Mouse (Mus musculus): ENCODE results near the gene Gstt1. TPM values are rescaled to one million over a fixed set of nuclear protein-coding genes. Genes with fewer than 3 reads are reported as not detected.
A peak's percentile ranks its signal among the peaks of the same experiment; 100 is the strongest.

Gene Gstt1
- polyA plus RNA-seq, 1 experiment from 2014 or later = 7.4 TPM

DNA sequence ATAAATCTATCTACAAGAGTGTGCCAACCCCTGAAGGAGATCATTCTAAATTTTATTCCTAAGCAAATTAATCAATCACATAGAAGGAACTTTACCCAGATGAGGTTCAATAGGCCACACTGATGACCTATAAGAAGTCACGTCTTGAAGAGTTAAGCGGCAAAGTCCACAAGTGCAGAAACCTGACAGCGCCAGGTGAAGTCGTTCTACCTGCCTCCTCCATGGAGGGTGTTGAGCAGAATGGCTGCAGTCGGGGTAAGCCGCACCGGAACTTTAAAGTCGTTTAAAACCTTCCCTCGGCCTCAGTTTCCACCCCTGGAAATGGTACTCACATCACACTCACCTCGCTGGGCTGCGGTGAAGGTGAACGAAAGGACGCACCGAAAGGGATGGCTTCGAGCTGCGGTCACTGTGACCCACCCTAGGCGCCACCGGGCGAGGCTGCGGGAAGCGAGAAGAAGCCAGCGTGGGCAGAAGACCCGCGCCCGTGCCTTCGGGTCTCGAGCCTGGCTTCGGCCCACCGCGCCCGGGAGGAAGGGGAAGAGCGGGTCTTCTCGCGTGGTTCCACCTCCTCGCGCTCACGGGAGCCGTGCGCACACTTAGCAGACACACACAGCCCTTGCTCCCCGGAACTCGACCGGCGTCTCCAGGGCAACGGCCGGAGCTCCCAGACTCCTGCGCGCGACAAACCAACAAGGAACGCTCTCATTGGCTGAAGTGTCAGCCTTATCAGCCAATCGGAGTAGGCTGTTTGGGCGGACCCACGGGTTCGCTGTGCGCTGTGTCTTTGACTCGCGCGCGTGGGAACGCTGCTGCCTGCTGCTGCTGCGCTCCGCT is 34.5 kb downstream of the Gstt1 start, which contains the start of gene Cabin1:
TSS of gene Cabin1 (minus strand) at position 660 of the 837 bp plus-strand sequence.
- Histone ChIP-seq H3K4me3 (peak within 1 kb of the TSS; percentile 99), H3K9ac (peak within 1 kb of the TSS; percentile 88), H3K4me2 (peak within 1 kb of the TSS; percentile 85), H3K9me3 (replicated peaks) (no peaks in the 10 kb centered on the region), H3K36me3 (0 out of 2 replicates have a peak, but pooled peaks cover 9% of the 10 kb centered on the region), H3K27me3 (no peaks in the 10 kb centered on the region), H3K27ac (peak within 1 kb of the TSS; percentile 70), H3K4me1 (replicated peaks) (peaks cover 17% of the 10 kb centered on the region)
- WGBS = under 1% methylated on average over 61 of the region's 61 CpGs
- peak; percentile 99 for ATAC-seq (replicated peaks; ENCODE audit: insufficient number of reproducible peaks, insufficient read depth, low FRiP score, low read depth)

- no peak overlapping the region for H3K9ac ChIP-seq
- H3K36me3 ChIP-seq = peaks cover 15% of the 10 kb centered on the region; the same call in 1 of the 2 replicates
- no peak overlapping the region for H3K27ac ChIP-seq
- H3K4me3 ChIP-seq = no peak overlapping the region
- no peak overlapping the region for H3K4me2 ChIP-seq
- H3K9me3 ChIP-seq (replicated peaks) = no peaks in the 10 kb centered on the region
- H3K4me1 ChIP-seq (replicated peaks) = peaks cover 17% of the 10 kb centered on the region
- ATAC-seq (replicated peaks; ENCODE audit: insufficient number of reproducible peaks, insufficient read depth, low FRiP score, low read depth) = no peak
- no peaks in the 10 kb centered on the region for H3K27me3 ChIP-seq
- WGBS = 85% methylated on average over 3 of the region's 3 CpGs
These were observed 36.0 kb downstream of the Gstt1 start for GRCm38 (mm10) chr10:75762413-75762812.

GRCm38 (mm10) chr10:75760311-75760710 is 38.1 kb downstream of the Gstt1 start:
- 95% methylated on average over 3 of the region's 3 CpGs for WGBS

DNA sequence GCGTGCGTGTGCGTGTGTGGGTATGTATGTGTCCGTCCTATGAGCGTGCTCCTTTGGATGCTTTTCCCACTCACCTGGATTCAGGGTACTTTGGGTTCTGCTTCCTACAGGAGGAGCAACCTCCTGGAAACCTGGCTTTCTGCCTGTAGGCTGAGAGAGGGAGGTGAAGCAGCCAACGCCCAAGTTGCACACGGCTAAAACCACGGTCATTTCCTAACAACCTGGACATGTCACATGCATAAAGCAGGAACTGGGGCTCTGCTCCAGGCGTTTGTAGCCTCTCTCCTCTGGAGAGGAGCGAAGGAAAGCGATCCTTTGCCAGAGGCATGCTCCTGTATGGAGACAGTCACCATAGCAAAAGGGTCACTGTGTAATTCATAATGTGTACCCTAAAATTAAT is 41.7 kb downstream of the Gstt1 start:
- no peak for ATAC-seq (replicated peaks; ENCODE audit: insufficient number of reproducible peaks, insufficient read depth, low FRiP score, low read depth)
- no peak overlapping the region for H3K27ac ChIP-seq
- peaks cover 56% of the 10 kb centered on the region for H3K36me3 ChIP-seq

More at GRCm38 (mm10) chr10:75760311-75760710, 38.1 kb downstream of the Gstt1 start:
- H3K4me3 ChIP-seq = no peak overlapping the region
- H3K4me2 ChIP-seq = no peak overlapping the region
- H3K36me3 ChIP-seq = peaks cover 21% of the 10 kb centered on the region; the same call in 1 of the 2 replicates
- no peaks in the 10 kb centered on the region for H3K9me3 ChIP-seq (replicated peaks)
- H3K4me1 ChIP-seq (replicated peaks) = peaks cover 17% of the 10 kb centered on the region
- ATAC-seq (replicated peaks; ENCODE audit: insufficient number of reproducible peaks, insufficient read depth, low FRiP score, low read depth) = no peak
- H3K27ac ChIP-seq = no peak overlapping the region
- H3K9ac ChIP-seq = no peak overlapping the region
- no peaks in the 10 kb centered on the region for H3K27me3 ChIP-seq

GRCm38 (mm10) chr10:75744017-75744416 is 54.4 kb downstream of the Gstt1 start:
- H3K27ac ChIP-seq = no peak overlapping the region
- WGBS = 43% methylated on average over 3 of the region's 3 CpGs
- ATAC-seq (replicated peaks; ENCODE audit: insufficient number of reproducible peaks, insufficient read depth, low FRiP score, low read depth) = peak; percentile 50; the same call in 1 of the 2 replicates
- no peaks in the 10 kb centered on the region for H3K27me3 ChIP-seq
- no peak overlapping the region for H3K4me3 ChIP-seq
- H3K4me2 ChIP-seq = no peak overlapping the region
- no peaks in the 10 kb centered on the region for H3K4me1 ChIP-seq (replicated peaks)
- H3K36me3 ChIP-seq = peaks cover 77% of the 10 kb centered on the region
- no peaks in the 10 kb centered on the region for H3K9me3 ChIP-seq (replicated peaks)
- H3K9ac ChIP-seq = no peak overlapping the region

More for the DNA sequence above, 41.7 kb downstream of the Gstt1 start:
- no peaks in the 10 kb centered on the region for H3K4me1 ChIP-seq (replicated peaks)
- no peaks in the 10 kb centered on the region for H3K9me3 ChIP-seq (replicated peaks)
- H3K4me2 ChIP-seq = no peak overlapping the region
- H3K9ac ChIP-seq = no peak overlapping the region
- 90% methylated on average over 11 of the region's 11 CpGs for WGBS
- H3K4me3 ChIP-seq = no peak overlapping the region
- H3K27me3 ChIP-seq = no peaks in the 10 kb centered on the region

- H3K4me2 ChIP-seq = no peak overlapping the region
- 90% methylated on average over 12 of the region's 12 CpGs for WGBS
- no peaks in the 10 kb centered on the region for H3K4me1 ChIP-seq (replicated peaks)
- no peaks in the 10 kb centered on the region for H3K27me3 ChIP-seq
- ATAC-seq (replicated peaks; ENCODE audit: insufficient number of reproducible peaks, insufficient read depth, low FRiP score, low read depth) = no peak
- H3K9ac ChIP-seq = no peak overlapping the region
- no peak overlapping the region for H3K4me3 ChIP-seq
- no peaks in the 10 kb centered on the region for H3K9me3 ChIP-seq (replicated peaks)
- H3K36me3 ChIP-seq = peaks cover 77% of the 10 kb centered on the region
- H3K27ac ChIP-seq = no peak overlapping the region
These were observed 55.0 kb downstream of the Gstt1 start for GRCm38 (mm10) chr10:75743369-75743768.

- no peaks in the 10 kb centered on the region for H3K27me3 ChIP-seq
- H3K4me2 ChIP-seq = no peak overlapping the region
- no peak overlapping the region for H3K27ac ChIP-seq
- 92% methylated on average over 3 of the region's 3 CpGs for WGBS
- no peaks in the 10 kb centered on the region for H3K4me1 ChIP-seq (replicated peaks)
- peaks cover 74% of the 10 kb centered on the region for H3K36me3 ChIP-seq
- no peak overlapping the region for H3K9ac ChIP-seq
- H3K4me3 ChIP-seq = no peak overlapping the region
- no peaks in the 10 kb centered on the region for H3K9me3 ChIP-seq (replicated peaks)
- no peak for ATAC-seq (replicated peaks; ENCODE audit: insufficient number of reproducible peaks, insufficient read depth, low FRiP score, low read depth)
These were observed 57.5 kb downstream of the Gstt1 start for GRCm38 (mm10) chr10:75740866-75741265.

Other genes with a start within 250 kb of the Gstt1 start
- 1.7 and 2.2 TPM in 2 replicates for gene Lrrc75b, start 238.3 kb downstream of the Gstt1 start, polyA plus RNA-seq (2015; fragmentation: Nextera tagmentation; extraction: Ambion mirVana)
- gene Ggt1, start 237.0 kb downstream of the Gstt1 start, polyA plus RNA-seq (2015; fragmentation: Nextera tagmentation; extraction: Ambion mirVana) = 0.48 and 0.86 TPM in 2 replicates
- 7.5 and 9.5 TPM in 2 replicates for gene Ggt5, start 209.2 kb downstream of the Gstt1 start, polyA plus RNA-seq (2015; fragmentation: Nextera tagmentation; extraction: Ambion mirVana)
- gene Susd2, start 154.6 kb downstream of the Gstt1 start, polyA plus RNA-seq (2015; fragmentation: Nextera tagmentation; extraction: Ambion mirVana) = 11.0 and 15.7 TPM in 2 replicates
- gene Cabin1, start 34.2 kb downstream of the Gstt1 start, polyA plus RNA-seq (2015; fragmentation: Nextera tagmentation; extraction: Ambion mirVana) = 25.2 and 26.7 TPM in 2 replicates
- 40.0 and 40.9 TPM in 2 replicates for gene Ddt, start 25.2 kb downstream of the Gstt1 start, polyA plus RNA-seq (2015; fragmentation: Nextera tagmentation; extraction: Ambion mirVana)
- gene Gm20441, start 17.6 kb downstream of the Gstt1 start, polyA plus RNA-seq (2015; fragmentation: Nextera tagmentation; extraction: Ambion mirVana) = not detected in 2 replicates
- gene Gstt3, start 17.2 kb downstream of the Gstt1 start, polyA plus RNA-seq (2015; fragmentation: Nextera tagmentation; extraction: Ambion mirVana) = 4.4 and 8.3 TPM in 2 replicates
- gene Gstt4, start 24.0 kb upstream of the Gstt1 start, polyA plus RNA-seq (2015; fragmentation: Nextera tagmentation; extraction: Ambion mirVana) = not detected in 2 replicates
- 10.4 and 16.3 TPM in 2 replicates for gene Gstt2, start 38.8 kb upstream of the Gstt1 start, polyA plus RNA-seq (2015; fragmentation: Nextera tagmentation; extraction: Ambion mirVana)
- 1,758 and 1,798 TPM in 2 replicates for gene Mif, start 61.7 kb upstream of the Gstt1 start, polyA plus RNA-seq (2015; fragmentation: Nextera tagmentation; extraction: Ambion mirVana)
- 1.4 and 1.9 TPM in 2 replicates for gene Derl3, start 94.8 kb upstream of the Gstt1 start, polyA plus RNA-seq (2015; fragmentation: Nextera tagmentation; extraction: Ambion mirVana)
- 93.7 and 118 TPM in 2 replicates for gene Smarcb1, start 123.0 kb upstream of the Gstt1 start, polyA plus RNA-seq (2015; fragmentation: Nextera tagmentation; extraction: Ambion mirVana)
- gene Chchd10, start 134.5 kb upstream of the Gstt1 start, polyA plus RNA-seq (2015; fragmentation: Nextera tagmentation; extraction: Ambion mirVana) = 530 and 565 TPM in 2 replicates
- gene Mmp11, start 137.9 kb upstream of the Gstt1 start, polyA plus RNA-seq (2015; fragmentation: Nextera tagmentation; extraction: Ambion mirVana) = 25.6 and 38.1 TPM in 2 replicates
- 0.68 and 0.71 TPM in 2 replicates for gene Gm867, start 142.1 kb upstream of the Gstt1 start, polyA plus RNA-seq (2015; fragmentation: Nextera tagmentation; extraction: Ambion mirVana)
- 0.32 and 0.35 TPM in 2 replicates for gene Vpreb3, start 144.5 kb upstream of the Gstt1 start, polyA plus RNA-seq (2015; fragmentation: Nextera tagmentation; extraction: Ambion mirVana)
- gene Gm5134, start 155.9 kb upstream of the Gstt1 start, polyA plus RNA-seq (2015; fragmentation: Nextera tagmentation; extraction: Ambion mirVana) = 0.05 and 0.15 TPM in 2 replicates
- gene Zfp280b, start 234.1 kb upstream of the Gstt1 start, polyA plus RNA-seq (2015; fragmentation: Nextera tagmentation; extraction: Ambion mirVana) = 10.1 and 14.0 TPM in 2 replicates